Mouse (Mus musculus): ENCODE data around the gene Dnah3. TPM values are rescaled to one million over a fixed set of nuclear protein-coding genes. Genes with fewer than 3 reads are reported as not detected.

Gene Dnah3
- polyA plus RNA-seq, 1 experiment from 2014 or later, result 0.03 TPM

DNA sequence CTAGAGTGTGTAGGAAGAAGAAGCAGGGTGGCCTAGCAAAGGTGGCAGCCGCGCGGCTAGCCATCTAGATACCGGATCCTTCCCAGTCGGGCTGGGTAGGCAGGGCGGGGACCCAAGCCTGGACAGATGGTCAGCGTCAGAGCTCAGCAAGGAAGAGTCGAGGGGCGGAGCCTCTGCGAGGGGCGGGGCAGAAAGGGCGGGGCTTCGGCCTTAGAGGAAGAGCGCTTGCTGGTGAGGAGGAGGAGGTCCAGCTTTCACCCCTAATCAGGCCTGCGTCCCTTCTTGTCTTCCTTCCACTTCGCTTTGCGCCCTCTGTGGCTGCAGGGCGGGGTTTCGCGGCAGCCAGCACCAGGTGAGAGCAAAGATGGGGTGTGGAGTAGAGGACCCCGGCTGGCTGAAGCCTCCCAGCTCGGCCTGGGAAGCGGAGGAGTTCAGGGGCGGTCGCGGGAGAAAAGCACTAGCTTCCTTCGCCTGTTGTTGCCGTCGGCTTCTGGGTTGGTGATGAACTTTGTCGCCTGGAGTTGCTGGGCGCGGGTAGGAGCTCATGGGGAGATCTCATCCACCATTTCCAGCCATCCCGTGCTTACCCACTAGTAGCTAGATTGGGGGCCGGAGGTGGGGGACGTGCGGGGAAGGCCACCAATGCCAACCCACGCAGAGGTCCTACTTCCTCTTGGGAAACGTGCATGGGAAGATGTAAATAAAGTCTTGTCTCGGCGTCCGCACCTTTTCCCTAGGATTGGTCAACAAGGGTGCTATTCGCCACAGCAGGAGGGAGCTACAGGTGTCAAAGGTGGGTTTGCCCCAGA lies 7.3 kb upstream of the Dnah3 start, which contains the start of gene Tmem159:
Gene Tmem159, plus strand, starts transcription at position 190 of the 809 bp plus-strand sequence.
- H3K27ac ChIP-seq (replicated peaks), result no peak within 1 kb of the TSS
- no peaks in the 10 kb centered on the region for H3K36me3 ChIP-seq
- H3K4me2 ChIP-seq, result peak within 1 kb of the TSS; percentile 87
- under 1% methylated on average over 42 of the region's 42 CpGs for WGBS
- peak within 1 kb of the TSS; percentile 51 for H3K9ac ChIP-seq
- peak within 1 kb of the TSS; percentile 60 for H3K4me3 ChIP-seq
- peak; percentile 88 for ATAC-seq (ENCODE audit: low FRiP score, low read depth)
- peaks cover 10% of the 10 kb centered on the region for H3K4me1 ChIP-seq (replicated peaks)
- H3K9me3 ChIP-seq, result no peaks in the 10 kb centered on the region
- no peaks in the 10 kb centered on the region for H3K27me3 ChIP-seq

- peaks cover 8% of the 10 kb centered on the region for H3K4me1 ChIP-seq (replicated peaks)
- H3K36me3 ChIP-seq, result no peaks in the 10 kb centered on the region
- ATAC-seq (ENCODE audit: low FRiP score, low read depth), result no peak
- H3K4me3 ChIP-seq, result no peak overlapping the region
- no peaks in the 10 kb centered on the region for H3K9me3 ChIP-seq
- no peak overlapping the region for H3K4me2 ChIP-seq
- no peak overlapping the region for H3K27ac ChIP-seq (replicated peaks)
- no peaks in the 10 kb centered on the region for H3K27me3 ChIP-seq
- WGBS, result 22% methylated on average over 9 of the region's 9 CpGs
- H3K9ac ChIP-seq, result no peak overlapping the region
Measured at GRCm38 (mm10) chr7:120098403-120098802, 3.3 kb upstream of the Dnah3 start.

DNA sequence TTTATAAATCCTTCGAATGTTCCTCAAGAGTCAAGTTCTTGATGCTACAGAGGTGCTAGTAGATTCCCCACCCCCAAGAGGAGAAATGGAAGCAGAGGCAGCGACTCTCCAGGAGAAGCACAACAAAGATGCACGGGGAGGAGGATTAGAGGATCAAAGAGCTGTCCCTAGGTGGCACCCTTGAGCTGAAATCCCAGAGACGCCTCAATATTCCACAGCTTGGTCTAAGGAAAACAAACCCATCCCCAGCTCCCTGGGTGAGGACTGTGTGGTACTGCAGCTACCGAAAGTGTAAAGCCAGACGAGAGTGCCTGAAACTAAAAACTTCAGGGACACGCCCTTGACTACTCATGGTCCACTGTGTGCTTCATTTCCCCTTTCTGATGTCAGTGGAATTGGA lies 2.8 kb upstream of the Dnah3 start:
- Histone ChIP-seq H3K27ac (replicated peaks) (no peak overlapping the region), H3K9me3 (no peaks in the 10 kb centered on the region), H3K36me3 (no peaks in the 10 kb centered on the region), H3K9ac (no peak overlapping the region), H3K27me3 (no peaks in the 10 kb centered on the region), H3K4me2 (no peak overlapping the region), H3K4me3 (no peak overlapping the region), H3K4me1 (replicated peaks) (peaks cover 2% of the 10 kb centered on the region; the same call in 1 of the 2 replicates)
- no peak for ATAC-seq (ENCODE audit: low FRiP score, low read depth)
- WGBS, result 10% methylated on average over 7 of the region's 7 CpGs

GRCm38 (mm10) chr7:120094216-120094615 lies 864 bp downstream of the Dnah3 start:
- H3K9me3 ChIP-seq, result no peaks in the 10 kb centered on the region
- H3K27ac ChIP-seq (replicated peaks), result no peak overlapping the region
- no peak overlapping the region for H3K4me3 ChIP-seq
- ATAC-seq (ENCODE audit: low FRiP score, low read depth), result no peak
- WGBS, result 88% methylated on average over 3 of the region's 3 CpGs
- H3K36me3 ChIP-seq, result no peaks in the 10 kb centered on the region
- H3K4me2 ChIP-seq, result no peak overlapping the region
- no peak overlapping the region for H3K9ac ChIP-seq
- H3K4me1 ChIP-seq (replicated peaks), result no peaks in the 10 kb centered on the region
- H3K27me3 ChIP-seq, result no peaks in the 10 kb centered on the region

GRCm38 (mm10) chr7:120093033-120093432 lies 2.0 kb downstream of the Dnah3 start:
- no peak overlapping the region for H3K4me2 ChIP-seq
- WGBS, result 55% methylated on average over 5 of the region's 5 CpGs
- no peaks in the 10 kb centered on the region for H3K36me3 ChIP-seq
- H3K27me3 ChIP-seq, result no peaks in the 10 kb centered on the region
- no peak overlapping the region for H3K27ac ChIP-seq (replicated peaks)
- no peak for ATAC-seq (ENCODE audit: low FRiP score, low read depth)
- no peak overlapping the region for H3K4me3 ChIP-seq
- no peaks in the 10 kb centered on the region for H3K9me3 ChIP-seq
- H3K9ac ChIP-seq, result no peak overlapping the region
- no peaks in the 10 kb centered on the region for H3K4me1 ChIP-seq (replicated peaks)

GRCm38 (mm10) chr7:120080177-120080576 lies 14.9 kb downstream of the Dnah3 start:
- Histone ChIP-seq H3K9ac (no peak overlapping the region), H3K9me3 (no peaks in the 10 kb centered on the region), H3K4me1 (replicated peaks) (no peaks in the 10 kb centered on the region), H3K36me3 (no peaks in the 10 kb centered on the region), H3K27me3 (no peaks in the 10 kb centered on the region), H3K4me3 (no peak overlapping the region), H3K4me2 (no peak overlapping the region), H3K27ac (replicated peaks) (no peak overlapping the region)
- WGBS, result 86% methylated on average over 3 of the region's 3 CpGs
- ATAC-seq (ENCODE audit: low FRiP score, low read depth), result no peak

- H3K4me2 ChIP-seq, result no peak overlapping the region
- no peak; the same call in 1 of the 2 replicates for ATAC-seq (ENCODE audit: low FRiP score, low read depth)
- no peak overlapping the region for H3K27ac ChIP-seq (replicated peaks)
Measured at GRCm38 (mm10) chr7:120069164-120069563, 25.9 kb downstream of the Dnah3 start.

GRCm38 (mm10) chr7:120068114-120068513 lies 27.0 kb downstream of the Dnah3 start:
- ATAC-seq (ENCODE audit: low FRiP score, low read depth), result no peak
- H3K36me3 ChIP-seq, result no peaks in the 10 kb centered on the region
- 86% methylated on average over 3 of the region's 3 CpGs for WGBS
- no peak overlapping the region for H3K4me2 ChIP-seq
- H3K4me3 ChIP-seq, result no peak overlapping the region
- no peaks in the 10 kb centered on the region for H3K27me3 ChIP-seq
- H3K27ac ChIP-seq (replicated peaks), result no peak overlapping the region
- no peak overlapping the region for H3K9ac ChIP-seq
- no peaks in the 10 kb centered on the region for H3K4me1 ChIP-seq (replicated peaks)
- H3K9me3 ChIP-seq, result no peaks in the 10 kb centered on the region

More at GRCm38 (mm10) chr7:120069164-120069563, 25.9 kb downstream of the Dnah3 start:
- no peak overlapping the region for H3K4me3 ChIP-seq
- H3K4me1 ChIP-seq (replicated peaks), result no peaks in the 10 kb centered on the region
- no peak overlapping the region for H3K9ac ChIP-seq
- no peaks in the 10 kb centered on the region for H3K36me3 ChIP-seq
- no peaks in the 10 kb centered on the region for H3K9me3 ChIP-seq
- WGBS, result 8% methylated on average over 3 of the region's 3 CpGs
- no peaks in the 10 kb centered on the region for H3K27me3 ChIP-seq

DNA sequence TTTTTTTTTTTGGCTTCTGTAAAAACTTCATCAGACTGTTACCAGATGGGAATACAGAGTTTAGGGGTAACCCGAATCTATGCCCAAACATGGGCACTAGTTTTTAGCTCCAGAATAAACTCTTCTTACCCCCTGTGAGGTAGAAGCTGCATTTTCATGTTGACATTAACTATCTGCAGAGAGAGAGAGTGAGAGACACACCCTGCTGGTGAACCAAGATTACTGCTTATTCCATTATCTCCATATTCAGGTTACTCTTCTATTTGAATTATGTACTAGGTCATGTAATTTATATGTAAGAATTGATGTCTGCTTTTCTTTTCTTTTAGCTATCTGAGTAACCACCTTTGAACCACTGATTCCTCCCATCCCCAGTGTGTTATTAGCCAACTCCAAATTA lies 31.0 kb downstream of the Dnah3 start:
- no peak overlapping the region for H3K9ac ChIP-seq
- no peaks in the 10 kb centered on the region for H3K9me3 ChIP-seq
- no peak overlapping the region for H3K4me2 ChIP-seq
- H3K27me3 ChIP-seq, result no peaks in the 10 kb centered on the region
- H3K4me1 ChIP-seq (replicated peaks), result no peaks in the 10 kb centered on the region
- H3K36me3 ChIP-seq, result no peaks in the 10 kb centered on the region
- ATAC-seq (ENCODE audit: low FRiP score, low read depth), result no peak
- H3K4me3 ChIP-seq, result no peak overlapping the region
- WGBS, result 89% methylated on average over 1 of the region's 1 CpGs
- no peak overlapping the region for H3K27ac ChIP-seq (replicated peaks)

DNA sequence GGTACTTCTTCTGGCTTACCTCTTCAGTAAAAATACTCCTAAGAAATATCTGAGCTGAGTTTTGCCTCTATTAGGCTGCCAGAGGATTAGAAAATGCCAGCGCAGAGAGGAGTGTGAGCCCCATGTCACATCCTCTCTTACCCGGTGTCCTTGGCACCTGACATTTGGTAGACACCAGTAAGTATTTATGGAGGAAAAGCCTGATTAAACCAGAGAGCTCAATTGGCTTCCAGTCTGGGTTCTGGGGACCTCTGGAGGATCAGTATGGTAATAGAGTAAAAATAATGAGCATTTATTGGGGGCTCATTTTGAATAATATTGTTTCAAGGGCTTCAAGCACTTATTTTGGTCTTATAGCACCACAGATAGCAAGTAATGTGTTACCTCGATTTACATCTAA lies 39.6 kb downstream of the Dnah3 start:
- no peak overlapping the region for H3K4me2 ChIP-seq
- H3K4me1 ChIP-seq (replicated peaks), result no peaks in the 10 kb centered on the region
- 85% methylated on average over 3 of the region's 3 CpGs for WGBS
- no peak overlapping the region for H3K9ac ChIP-seq
- no peaks in the 10 kb centered on the region for H3K9me3 ChIP-seq
- no peaks in the 10 kb centered on the region for H3K36me3 ChIP-seq
- H3K27me3 ChIP-seq, result no peaks in the 10 kb centered on the region
- ATAC-seq (ENCODE audit: low FRiP score, low read depth), result no peak
- no peak overlapping the region for H3K4me3 ChIP-seq
- no peak overlapping the region for H3K27ac ChIP-seq (replicated peaks)

- no peak overlapping the region for H3K4me2 ChIP-seq
- no peak overlapping the region for H3K4me3 ChIP-seq
- no peaks in the 10 kb centered on the region for H3K36me3 ChIP-seq
- no peak overlapping the region for H3K9ac ChIP-seq
- no peak overlapping the region for H3K27ac ChIP-seq (replicated peaks)
- H3K4me1 ChIP-seq (replicated peaks), result no peaks in the 10 kb centered on the region
- WGBS, result 47% methylated on average over 2 of the region's 2 CpGs
- no peaks in the 10 kb centered on the region for H3K9me3 ChIP-seq
- no peaks in the 10 kb centered on the region for H3K27me3 ChIP-seq
- ATAC-seq (ENCODE audit: low FRiP score, low read depth), result no peak
Measured at GRCm38 (mm10) chr7:120054016-120054415, 41.1 kb downstream of the Dnah3 start.

- H3K4me3 ChIP-seq, result no peak overlapping the region
- H3K9ac ChIP-seq, result no peak overlapping the region
- H3K36me3 ChIP-seq, result no peaks in the 10 kb centered on the region
- H3K4me2 ChIP-seq, result no peak overlapping the region
- H3K27me3 ChIP-seq, result no peaks in the 10 kb centered on the region
- ATAC-seq (ENCODE audit: low FRiP score, low read depth), result no peak
- no peaks in the 10 kb centered on the region for H3K4me1 ChIP-seq (replicated peaks)
- no peak overlapping the region for H3K27ac ChIP-seq (replicated peaks)
- H3K9me3 ChIP-seq, result no peaks in the 10 kb centered on the region
Measured at GRCm38 (mm10) chr7:120050447-120050846, 44.6 kb downstream of the Dnah3 start.

DNA sequence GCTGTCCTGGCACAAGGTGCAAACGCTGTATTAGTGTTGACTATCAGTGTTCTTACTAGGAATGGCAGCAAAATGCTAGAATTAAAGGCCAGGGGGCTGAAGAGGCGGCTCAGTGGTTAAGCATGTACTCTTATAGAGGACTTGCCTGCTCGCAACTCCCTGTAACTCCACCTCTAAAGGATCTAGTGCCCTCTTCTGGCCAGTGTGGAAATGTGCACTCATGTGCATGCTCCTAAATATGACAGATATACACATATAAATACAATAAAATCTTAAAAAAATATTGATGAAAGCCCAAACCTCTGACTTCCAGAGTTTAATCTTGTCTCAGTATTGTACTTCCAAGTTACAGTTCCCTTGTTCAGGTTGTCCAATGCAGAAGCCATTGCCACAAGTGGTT lies 51.1 kb downstream of the Dnah3 start:
- no peaks in the 10 kb centered on the region for H3K9me3 ChIP-seq
- 81% methylated on average over 3 of the region's 3 CpGs for WGBS
- H3K27me3 ChIP-seq, result no peaks in the 10 kb centered on the region
- ATAC-seq (ENCODE audit: low FRiP score, low read depth), result no peak
- H3K4me2 ChIP-seq, result no peak overlapping the region
- no peak overlapping the region for H3K9ac ChIP-seq
- no peak overlapping the region for H3K4me3 ChIP-seq
- H3K36me3 ChIP-seq, result no peaks in the 10 kb centered on the region
- H3K4me1 ChIP-seq (replicated peaks), result no peaks in the 10 kb centered on the region
- H3K27ac ChIP-seq (replicated peaks), result no peak overlapping the region
